In the genomic region with DNA sequence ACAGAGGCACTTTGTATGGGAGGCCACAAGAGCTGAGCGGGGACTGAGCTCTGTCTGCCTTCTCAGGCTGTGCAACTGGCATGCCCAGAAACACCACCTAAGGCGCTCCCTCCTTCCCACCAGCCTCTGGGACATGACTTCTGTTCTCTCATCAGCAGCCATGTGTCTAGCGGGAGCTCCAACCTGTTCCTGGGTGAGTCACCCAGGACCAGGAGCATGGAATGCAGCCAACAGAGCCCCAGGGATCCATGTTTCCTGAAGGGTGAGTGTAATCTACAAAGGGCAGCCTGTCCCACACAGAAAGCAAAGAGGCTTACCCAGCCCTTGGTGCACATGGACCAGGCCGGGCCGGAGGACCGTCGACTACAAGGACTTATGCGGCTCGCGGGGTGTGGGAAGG, we compare ENCODE assay signal across 21 mouse cellular contexts. TPM values are rescaled to one million over a fixed set of nuclear protein-coding genes. Genes with fewer than 3 reads are reported as not detected.
DNase-seq lines count a peak whose midpoint lies in the region.
"Had no signal": no experiment of that assay in that cellular context is flagged by ENCODE, and none has a peak within 500 bp of the region (broad histone marks: within the 10 kb centered on the region; RNA-seq: fewer than 3 reads in every experiment).

No protein-coding gene starts in this region.

- DNase-seq in adrenal gland, postnatal 10 days = peak; percentile 51
- DNase-seq in adrenal gland, adult 18-20 months (ENCODE audit: low spot score in 2 of 2) = no peak
- DNase-seq in layer of hippocampus, adult 9-11 months = peak; percentile 49
- DNase-seq in layer of hippocampus, adult 8-10 months (ENCODE audit: low spot score in 2 of 2) = no peak
- peak; percentile 83 for DNase-seq in MN1 (ENCODE audit: low spot score)
- peak; percentile 60 to 73 for DNase-seq in adrenal gland, postnatal 36 days
- no peak for DNase-seq in ovary, postnatal 36 days (ENCODE audit: low spot score)
- DNase-seq in heart, adult 11 months = no peak
- DNase-seq: cerebellum, adult 9-11 months; kidney, adult 9 months; kidney, postnatal 25 days; liver, embryonic 13.5 days; lung, adult 2 months; lung, postnatal 14 days had no signal

RNA-seq across cellular contexts. Expression of gene Zfp316, which starts 5.1 kb away (rescaled TPM):
- 1 to 10 TPM; 7.3 to 8.1 TPM for total RNA-seq in adrenal gland, postnatal 10 days (2021)
- 1 to 10 TPM; 6.1 to 7.7 TPM for total RNA-seq in adrenal gland, adult 18-20 months (2021)
- total RNA-seq in layer of hippocampus, adult 8-10 months (2022) = 10 to 100 TPM; 20.6 to 24.1 (median 23.1) TPM
- total RNA-seq in adrenal gland, postnatal 36 days (2021) = 1 to 10 TPM; 5.2 to 9.7 TPM

RNA-seq across cellular contexts. Expression of gene Zfp853, which starts 28.7 kb away (rescaled TPM):
- total RNA-seq in adrenal gland, postnatal 10 days (2021) = under 1 TPM; 0.73 to 0.78 TPM
- total RNA-seq in adrenal gland, adult 18-20 months (2021) = under 1 TPM; 0.17 to 0.38 TPM
- 1 to 10 TPM; 4.1 to 5.5 (median 4.4) TPM for total RNA-seq in layer of hippocampus, adult 8-10 months (2022)
- total RNA-seq in adrenal gland, postnatal 36 days (2021) = under 1 TPM; 0.36 to 0.40 TPM
- total RNA-seq: gastrocnemius, adult 8-10 months; hematopoietic stem cell, adult 5-6 weeks; megakaryocyte progenitor cell, adult 5-6 weeks had no signal

RNA-seq across cellular contexts. Expression of gene Zfp12, which starts 29.7 kb away (rescaled TPM):
- total RNA-seq in adrenal gland, postnatal 10 days (2021) = 10 to 100 TPM; 15.6 to 19.1 TPM
- total RNA-seq in adrenal gland, adult 18-20 months (2021) = 10 to 100 TPM; 21.2 to 22.1 TPM
- 10 to 100 TPM; 27.6 to 38.7 (median 35.6) TPM for total RNA-seq in layer of hippocampus, adult 8-10 months (2022)
- total RNA-seq in adrenal gland, postnatal 36 days (2021) = 10 to 100 TPM; 22.2 to 22.9 TPM

RNA-seq across cellular contexts. Expression of gene Spdye4a, which starts 38.0 kb away (rescaled TPM):
- not detected for total RNA-seq in adrenal gland, postnatal 10 days (2021)
- total RNA-seq in adrenal gland, adult 18-20 months (2021) = not detected
- total RNA-seq in layer of hippocampus, adult 8-10 months (2022) = not detected
- not detected for total RNA-seq in adrenal gland, postnatal 36 days (2021)
- total RNA-seq: gastrocnemius, adult 8-10 months; hematopoietic stem cell, adult 5-6 weeks; left cerebral cortex, adult 2 months; left cerebral cortex, postnatal 36 days; megakaryocyte progenitor cell, adult 5-6 weeks; MEL; midbrain, postnatal 0 days had no signal

RNA-seq across cellular contexts. Expression of gene E130309D02Rik, which starts 50.5 kb away (rescaled TPM):
- total RNA-seq in adrenal gland, postnatal 10 days (2021) = 10 to 100 TPM; 23.0 to 23.5 TPM
- 10 to 100 TPM; 22.9 to 34.2 TPM for total RNA-seq in adrenal gland, adult 18-20 months (2021)
- 10 to 100 TPM; 22.7 to 25.8 (median 24.1) TPM for total RNA-seq in layer of hippocampus, adult 8-10 months (2022)
- 10 to 100 TPM; 24.2 to 33.2 TPM for total RNA-seq in adrenal gland, postnatal 36 days (2021)

Comparison
In these comparisons a context has a peak if more than half of its experiments do, and no peak if none do; other contexts are left out.
1. DNase-seq: peak in adrenal gland, postnatal 10 days (single experiment), layer of hippocampus, adult 9-11 months (single experiment), MN1 (single experiment) and adrenal gland, postnatal 36 days (2 of 2); none in adrenal gland, adult 18-20 months (0 of 2), layer of hippocampus, adult 8-10 months (0 of 2), ovary, postnatal 36 days (single experiment) and heart, adult 11 months (single experiment).